Comparison of ENCODE assay signal across 8 mouse cellular contexts in genomic region chr10:110919531-110920343, GRCm38 (mm10). TPM values are rescaled to one million over a fixed set of nuclear protein-coding genes. Genes with fewer than 3 reads are reported as not detected.
DNase-seq lines count a peak whose midpoint lies in the region; ATAC-seq lines count a peak whose summit lies in the region.

Gene Csrp2, plus strand, starts transcription at chr10:110919789.

- peak; percentile 85 to 89 for ATAC-seq in hematopoietic stem cell, adult 5-6 weeks (replicated peaks in 1 of 2; ENCODE audit: insufficient read depth in 1 of 2, low FRiP score in 2 of 2, low TSS enrichment in 1 of 2, low read depth in 1 of 2, poor library complexity in 2 of 2, severe bottlenecking in 2 of 2)

- DNase-seq in NIH3T3 (ENCODE audit: low read depth) = peak; percentile 98
- DNase-seq in cerebellum, adult 8-10 months = peak; percentile 71
- DNase-seq in forelimb bud, embryonic 11.5 days (ENCODE audit: low read depth, low spot score) = peak; percentile 94
- peak; percentile 60 for DNase-seq in layer of hippocampus, adult 9-11 months
- peak; percentile 92 for DNase-seq in lung, postnatal 14 days
- peak; percentile 93 for DNase-seq in ovary, postnatal 36 days (ENCODE audit: low spot score)
- peak; percentile 61 to 74 for DNase-seq in thymus, postnatal 36 days

RNA-seq across cellular contexts. Expression of gene Csrp2, which starts in this region (rescaled TPM):
- 41.6 and 73.7 TPM in 2 replicates for total RNA-seq in hematopoietic stem cell, adult 5-6 weeks (2017)

Comparison
In these comparisons a context has a peak if more than half of its experiments do, and no peak if none do; other contexts are left out.
1. Peak in every context shown above with its lines: DNase-seq and ATAC-seq.